Mouse (Mus musculus) thymus, adult 2 months (tissue): ENCODE results near the gene Inha.

Source experiments
- CTCF ChIP-seq: fragments of 200-500 bp; IDR thresholded peaks from 2 replicates; pipeline ENCODE4 v1.5.1; 2012; ENCODE audit warnings: mild to moderate bottlenecking, control low read depth, low read length, moderate library complexity, borderline replicate concordance; ENCODE audit not compliant: control insufficient read depth, poor library complexity, insufficient read depth; ENCODE audit errors: extremely low read depth
- POLR2A ChIP-seq: fragments of 200-500 bp; IDR thresholded peaks from 2 replicates; pipeline ENCODE4 v1.6.1; 2012; ENCODE audit warnings: mild to moderate bottlenecking, low read length, control low read depth, moderate library complexity; ENCODE audit not compliant: control insufficient read depth, poor library complexity, insufficient read depth; ENCODE audit errors: extremely low read depth

- TF ChIP-seq POLR2A (no peak), CTCF (no peak)
Measured at GRCm38 (mm10) chr1:75541496-75541895, 34.6 kb downstream of the Inha start.
